Mouse (Mus musculus) mouse embryonic stem cell (cell line): ENCODE results near the gene Gnai2.

ENCODE experiments used
- in situ Hi-C, 2 experiments: fragments of 300-500 bp; cut with MboI; formaldehyde crosslinking; loops; 1 replicate in 1 of 2; 3 replicates in 1 of 2; pipeline ENCODE4 v1.14.3; 2019 to 2020; ENCODE audit warnings: low sequenced_read_pairs in 2 of 2, low pct_unique_long_range_greater_than_20kb in 1 of 2, mixed read lengths in 1 of 2; ENCODE audit not compliant: unreplicated experiment in 1 of 2

The Gnai2 gene

GRCm38 (mm10) chr9:107662342-107662741, 27.2 kb upstream of the Gnai2 start:
- in situ Hi-C loops, result no loop called here

- in situ Hi-C loops, result no loop called here
Measured at GRCm38 (mm10) chr9:107660777-107661176, 25.6 kb upstream of the Gnai2 start.

- in situ Hi-C loops, result no loop called here
Measured at GRCm38 (mm10) chr9:107659961-107660360, 24.8 kb upstream of the Gnai2 start.

GRCm38 (mm10) chr9:107659551-107659950, 24.4 kb upstream of the Gnai2 start:
- in situ Hi-C loops, result no loop called here

DNA sequence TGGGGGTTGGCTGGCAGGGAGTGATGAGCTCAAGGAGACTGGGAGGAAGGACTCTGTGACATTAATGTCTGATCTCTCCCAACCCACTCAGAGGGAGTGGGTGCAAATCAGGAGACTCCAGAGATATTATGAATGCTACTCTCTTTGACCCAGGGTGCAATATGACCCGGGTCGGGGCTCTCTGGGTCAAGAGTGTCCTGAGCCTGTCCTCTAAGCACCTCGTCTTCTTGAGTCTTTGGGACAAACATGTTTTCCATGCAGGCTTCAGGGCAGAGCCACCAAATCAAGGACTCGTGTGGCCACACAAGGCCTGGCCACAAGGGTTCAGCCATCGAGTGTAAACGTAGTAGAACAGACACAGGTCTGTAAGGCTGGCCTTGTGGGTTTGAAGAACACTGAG, 22.9 kb upstream of the Gnai2 start:
- in situ Hi-C loops, result no loop called here

DNA sequence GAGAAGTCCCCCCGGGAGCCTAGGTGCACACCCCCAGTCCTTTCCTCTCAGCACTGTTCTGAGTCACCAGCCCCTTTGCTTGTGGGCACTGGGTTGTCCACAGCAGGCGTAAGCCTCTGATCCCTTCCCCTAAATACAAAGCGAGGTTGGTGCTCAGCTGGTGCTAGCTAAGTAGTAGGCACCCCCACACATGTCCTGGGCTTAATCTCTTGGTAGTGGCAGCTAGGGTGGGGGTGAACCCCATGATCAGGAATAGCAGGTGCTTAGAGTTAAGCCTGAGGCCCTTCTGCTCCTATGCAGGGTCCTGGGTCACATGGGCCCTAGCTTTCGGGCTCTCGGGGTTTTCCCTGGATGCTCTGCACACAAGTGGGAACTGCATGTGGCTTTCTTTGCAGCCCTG, 22.0 kb upstream of the Gnai2 start:
- in situ Hi-C loops, result no loop called here

- in situ Hi-C loops, result no loop called here
Measured at GRCm38 (mm10) chr9:107654585-107654984, 19.4 kb upstream of the Gnai2 start.

GRCm38 (mm10) chr9:107653474-107653873, 18.3 kb upstream of the Gnai2 start:
- in situ Hi-C loops, result no loop called here

DNA sequence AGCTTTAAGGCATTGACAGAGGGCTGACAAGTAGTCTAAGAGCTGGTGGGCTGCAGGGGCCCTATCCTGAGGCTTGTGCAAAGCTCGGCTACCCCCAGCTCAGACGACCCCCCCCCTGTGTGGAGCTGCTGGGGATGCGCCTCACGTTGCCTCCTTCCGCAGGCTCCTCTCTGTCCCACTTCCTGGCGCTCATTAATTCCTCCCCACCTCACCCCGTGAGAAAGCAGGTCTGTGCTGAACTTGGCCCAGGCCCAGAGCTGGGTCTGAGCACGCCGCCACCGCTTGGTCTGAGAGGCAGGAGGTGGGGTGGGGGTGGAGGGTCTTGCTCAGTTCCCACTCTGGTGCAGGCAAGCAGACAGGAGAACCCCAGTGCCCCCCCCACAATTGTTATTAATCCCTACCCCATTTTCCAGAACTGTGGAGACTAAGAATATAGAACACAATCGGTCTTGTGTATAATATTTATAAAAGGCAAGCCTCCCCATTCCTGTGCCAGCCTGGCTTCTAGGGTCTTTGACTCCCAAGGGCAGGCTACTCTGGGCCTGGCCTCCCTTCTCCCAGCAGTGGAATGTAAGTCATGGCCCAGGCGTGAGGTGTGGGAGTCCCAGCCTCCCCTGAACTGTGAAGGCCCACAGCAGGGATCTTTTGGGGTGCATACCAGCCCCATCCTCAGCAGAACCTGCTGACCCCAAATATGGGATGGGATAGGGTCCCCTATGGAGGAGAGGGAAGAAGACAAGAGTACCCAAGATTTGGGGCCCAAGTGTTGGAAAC, 15.7 kb upstream of the Gnai2 start:
- in situ Hi-C loops, result no loop called here

- in situ Hi-C loops, result no loop called here
Measured at GRCm38 (mm10) chr9:107650225-107650624, 15.1 kb upstream of the Gnai2 start.

DNA sequence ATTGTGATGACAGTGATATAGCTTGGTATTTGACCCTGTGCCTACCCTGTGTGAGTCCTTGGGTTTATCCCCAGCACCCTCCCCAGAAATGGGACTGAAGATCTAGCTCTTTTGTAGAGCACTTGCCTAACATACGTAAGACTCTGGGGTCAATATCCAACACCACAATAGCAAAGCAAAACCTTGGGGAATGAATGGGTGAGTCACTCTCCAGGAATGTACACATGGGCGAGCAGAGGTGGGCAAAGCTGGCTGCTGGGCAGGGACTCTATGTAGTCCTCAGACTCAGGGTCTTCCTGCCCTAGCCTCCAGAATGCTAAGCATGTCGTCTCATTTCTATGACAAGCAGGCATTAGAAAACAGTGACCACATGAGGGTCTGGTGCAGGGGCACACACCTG, 13.6 kb upstream of the Gnai2 start:
- in situ Hi-C loops, result no loop called here

- in situ Hi-C loops, result no loop called here
Measured at GRCm38 (mm10) chr9:107646975-107647374, 11.8 kb upstream of the Gnai2 start.

GRCm38 (mm10) chr9:107645577-107645976, 10.4 kb upstream of the Gnai2 start:
- in situ Hi-C loops, result no loop called here

DNA sequence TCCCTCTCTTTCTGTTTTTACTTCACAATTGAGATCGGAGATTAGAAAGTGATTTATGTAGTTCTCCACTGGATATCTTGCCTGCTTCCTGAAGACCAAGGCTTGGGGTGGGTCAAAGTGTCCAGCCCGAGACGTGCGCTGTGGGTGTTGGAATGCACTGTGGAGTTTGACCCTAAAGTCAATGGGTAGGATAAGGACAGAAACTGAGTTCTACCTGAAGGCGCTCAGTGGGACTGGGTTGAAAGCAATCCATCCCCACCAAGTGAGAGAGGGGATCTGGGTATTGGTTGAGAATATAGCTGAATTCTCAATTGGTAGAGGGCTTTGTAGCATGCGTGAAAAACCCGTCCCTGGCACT, 10.0 kb upstream of the Gnai2 start:
- in situ Hi-C loops, result no loop called here

DNA sequence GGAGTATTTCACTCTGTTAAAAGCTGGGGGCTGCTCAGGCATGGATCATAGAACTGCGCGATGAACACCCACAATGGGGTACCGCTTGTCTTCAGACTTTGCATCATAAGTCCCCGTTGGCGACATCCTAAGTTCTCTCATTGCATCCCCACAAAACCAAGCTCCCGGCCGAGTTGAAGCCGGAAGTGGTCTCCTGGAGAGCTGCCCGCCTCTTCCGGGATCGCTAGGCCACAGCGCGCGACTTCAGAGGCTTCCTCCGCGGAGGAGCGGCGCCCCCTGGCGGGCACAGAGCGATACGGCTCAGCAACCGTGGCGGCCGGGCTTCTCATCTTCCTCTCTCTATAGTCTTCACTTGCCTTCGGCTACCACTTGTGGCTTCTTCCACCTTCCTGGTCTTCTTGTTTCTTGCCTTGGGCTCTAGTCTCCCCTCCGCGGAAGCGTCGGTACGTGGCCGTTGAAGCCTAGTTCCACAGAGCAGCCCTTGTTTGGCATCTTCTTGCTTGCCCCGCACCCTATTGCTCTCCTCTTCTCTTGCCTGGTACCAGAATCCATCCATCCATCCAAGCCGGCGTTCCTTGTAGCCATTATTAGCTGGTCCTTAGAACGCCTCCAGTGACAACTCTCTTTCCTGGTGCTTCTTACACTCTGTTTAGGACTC, 9.5 kb upstream of the Gnai2 start:
- in situ Hi-C loops, result loop anchor here (5.0 kb wide), 2 partner anchors 37 to 87 kb away; partner anchors contain the start of gene Sema3b (in 1 of the 2)

DNA sequence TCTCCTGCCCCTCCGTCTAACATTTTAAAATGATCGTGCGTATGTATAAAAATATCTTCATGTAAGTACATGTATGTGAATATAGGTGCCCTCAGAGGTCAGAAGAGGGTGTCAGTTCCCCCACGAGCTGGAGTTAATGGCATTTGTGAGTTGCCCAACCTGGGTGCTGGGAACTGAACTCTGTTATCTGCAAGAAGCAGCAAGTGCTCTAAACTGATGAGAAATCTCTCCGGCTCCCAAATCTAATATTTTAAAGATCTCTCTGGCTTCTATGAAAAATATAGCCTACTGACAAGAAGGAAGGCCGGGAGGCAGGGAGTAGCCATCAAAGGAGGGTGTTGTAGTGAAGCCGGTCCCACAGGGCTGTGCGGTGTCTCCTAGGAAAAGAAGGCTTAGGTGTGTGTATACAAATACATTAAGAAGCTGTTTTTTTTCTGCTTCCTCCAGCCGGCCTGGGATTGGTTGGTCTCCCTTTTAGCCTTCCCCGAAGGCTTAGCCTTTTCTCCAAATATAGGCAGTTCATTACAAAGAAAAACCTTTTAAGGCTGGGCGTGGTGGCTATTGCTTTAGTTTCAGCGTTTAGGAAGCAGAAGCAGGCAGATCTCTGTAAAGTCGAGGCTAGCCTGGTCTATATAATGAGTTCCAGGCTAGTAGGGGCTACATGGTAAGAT, 8.5 kb upstream of the Gnai2 start:
- in situ Hi-C loops, result loop anchor here (5.0 kb wide), 2 partner anchors 36 to 86 kb away; partner anchors contain the start of gene Sema3b (in 1 of the 2)

DNA sequence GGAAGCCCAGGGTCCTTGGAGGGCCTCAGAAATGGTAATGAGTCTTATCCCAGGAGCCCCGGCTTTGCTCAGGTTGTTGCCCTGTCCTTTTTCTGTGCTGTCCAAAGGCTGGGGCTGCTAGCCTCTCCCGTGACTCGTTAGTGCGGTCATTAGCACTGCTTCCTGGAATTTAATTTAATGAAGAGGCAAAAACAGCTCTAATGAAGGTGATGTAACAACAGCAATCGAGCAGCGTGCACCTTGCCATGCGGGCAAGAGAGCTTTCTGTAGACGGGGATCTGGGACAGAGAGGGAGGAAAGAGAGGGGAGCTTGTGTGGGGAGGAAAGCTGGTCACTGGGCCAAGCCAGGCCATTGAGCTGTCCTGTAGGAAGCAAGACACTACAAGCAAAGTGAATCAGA, 6.5 kb upstream of the Gnai2 start:
- in situ Hi-C loops, result loop anchor here (5.0 kb wide), 2 partner anchors 34 to 84 kb away; partner anchors contain the start of gene Sema3b (in 1 of the 2)

- in situ Hi-C loops, result loop anchor here (5.0 kb wide), 2 partner anchors 33 to 83 kb away; partner anchors contain the start of gene Sema3b (in 1 of the 2)
Measured at GRCm38 (mm10) chr9:107640257-107640772, 5.1 kb upstream of the Gnai2 start.

DNA sequence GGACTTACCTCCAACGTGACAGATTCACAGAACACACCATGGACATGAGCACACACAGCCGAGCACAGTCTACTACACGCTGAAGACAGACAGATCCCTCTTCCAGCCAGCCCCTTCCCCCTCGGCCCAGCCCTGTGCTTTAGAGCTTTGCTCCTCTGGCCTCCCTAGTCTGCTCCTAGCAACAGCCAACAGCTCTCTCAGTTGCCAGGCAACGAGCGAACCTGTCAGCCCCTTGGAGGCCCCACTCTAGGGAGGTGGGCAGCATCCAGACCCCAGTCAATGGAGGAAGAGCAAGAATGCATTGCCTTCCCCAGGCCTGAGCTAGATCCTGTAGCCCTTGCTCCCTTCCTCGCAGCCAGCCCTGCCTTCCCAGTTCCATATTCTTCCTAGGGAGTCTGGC, 1.9 kb upstream of the Gnai2 start:
- in situ Hi-C loops, result no loop called here
